Mouse (Mus musculus): ENCODE measurements at regions not wholly inside any gene's neighbourhood (a gene's known extent, or its start where the extent isn't known, plus 50 kb on each side); places are given as distances from the start of the nearest gene placed in this dataset.

DNA sequence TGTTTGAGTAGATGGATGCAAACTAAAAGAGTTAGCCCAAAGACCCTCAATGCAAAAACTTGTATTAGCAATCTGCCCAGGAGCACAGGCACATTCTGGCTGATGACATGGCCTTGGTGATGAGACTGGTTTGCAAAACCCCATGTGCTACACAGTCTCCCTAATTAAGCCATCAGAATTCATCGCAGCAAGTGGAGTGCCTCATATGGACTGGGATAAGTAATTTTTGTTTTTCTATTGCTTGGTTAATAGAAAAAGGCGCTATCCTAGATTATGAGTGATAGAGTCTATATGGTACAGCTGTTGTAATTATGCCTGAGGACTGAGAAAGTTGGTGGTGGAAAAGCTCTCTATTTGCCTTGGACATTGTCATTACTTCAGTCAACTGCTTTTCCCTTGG, 155.2 kb upstream of the Robo1 start:
- intact Hi-C loops (cut with DNase I) = no loop called here
- no peak for DNase-seq

- intact Hi-C loops (cut with DNase I) = no loop called here
- no peak for DNase-seq
These were observed 150.2 kb upstream of the Robo1 start for GRCm38 (mm10) chr16:72157913-72158312.

DNA sequence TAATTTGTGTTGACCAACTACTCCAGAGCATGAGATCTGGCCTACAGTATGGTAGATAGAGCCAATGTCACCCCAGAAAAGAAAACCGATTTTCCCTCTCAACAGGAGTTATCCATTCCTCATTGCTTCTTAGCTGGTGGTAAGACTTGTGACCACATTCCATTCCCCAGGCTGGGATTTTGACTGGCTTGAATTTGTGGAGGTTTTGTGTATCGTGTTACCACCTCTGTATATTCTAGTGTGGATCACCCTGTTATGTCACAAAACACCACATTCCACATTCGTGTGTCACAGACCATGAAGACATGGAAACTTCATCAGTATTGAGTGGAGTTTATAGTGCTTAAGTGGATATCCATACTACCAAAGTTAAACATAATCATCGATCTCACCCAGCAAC, 148.7 kb upstream of the Robo1 start:
- intact Hi-C loops (cut with DNase I) = no loop called here
- no peak for DNase-seq

DNA sequence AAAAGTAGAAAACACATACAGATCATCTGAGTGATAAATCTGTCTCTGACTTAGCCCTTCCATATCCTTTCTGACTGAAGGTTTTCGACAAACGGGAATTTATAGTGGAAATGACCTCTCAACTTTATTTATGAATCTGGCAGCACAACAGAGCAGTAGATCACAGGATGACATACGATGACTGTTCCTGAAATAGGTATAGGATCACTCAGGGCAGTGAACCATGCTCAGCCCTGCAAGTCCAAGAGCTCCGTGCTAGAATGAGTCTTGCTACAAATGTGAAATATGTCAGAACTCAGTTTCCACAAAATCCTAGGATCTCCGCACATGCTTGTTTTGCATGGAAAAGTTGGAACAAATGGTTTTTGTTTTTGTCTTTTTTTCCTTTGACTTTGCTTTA, 132.4 kb upstream of the Robo1 start:
- no peak for DNase-seq
- intact Hi-C loops (cut with DNase I) = no loop called here

DNA sequence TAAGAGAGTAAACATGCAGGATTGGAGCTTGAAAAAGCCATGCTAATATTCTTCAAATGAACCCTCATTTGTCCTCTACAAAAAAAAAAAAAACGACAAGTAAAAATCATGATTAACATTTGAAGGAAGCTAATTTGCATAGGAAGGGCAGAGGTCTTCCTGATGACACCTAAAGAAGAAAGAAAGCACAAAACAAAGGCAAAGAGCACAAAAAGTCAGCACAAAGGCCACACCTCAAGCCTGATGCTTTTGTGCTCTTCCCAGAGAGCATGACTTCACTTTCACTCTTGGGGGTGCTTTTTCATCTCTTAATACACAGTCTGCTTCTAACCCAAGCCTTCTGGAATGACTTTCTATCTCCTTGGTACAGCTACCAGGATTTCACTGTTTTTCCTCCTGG, 113.8 kb upstream of the Robo1 start:
- intact Hi-C loops (cut with DNase I) = no loop called here
- DNase-seq = no peak

- peak in 1 of 2 experiments; percentile 30 for DNase-seq
- intact Hi-C loops (cut with DNase I) = loop anchor here (2.0 to 5.0 kb wide), 2 partner anchors 767 to 969 kb away; no protein-coding TSS in a partner anchor
These were observed 92.6 kb upstream of the Robo1 start for GRCm38 (mm10) chr16:72215360-72216013.

- no peak for DNase-seq
- intact Hi-C loops (cut with DNase I) = loop anchor here (5.0 kb wide), 1 partner anchor 764 kb away; no protein-coding TSS in a partner anchor
These were observed 90.1 kb upstream of the Robo1 start for GRCm38 (mm10) chr16:72218021-72218420.

GRCm38 (mm10) chr16:72221912-72222502, 86.1 kb upstream of the Robo1 start:
- intact Hi-C loops (cut with DNase I) = no loop called here
- no peak for DNase-seq

GRCm38 (mm10) chr16:72223860-72224259, 84.2 kb upstream of the Robo1 start:
- no peak for DNase-seq
- intact Hi-C loops (cut with DNase I) = no loop called here

- no peak for DNase-seq
- intact Hi-C loops (cut with DNase I) = no loop called here
These were observed 82.8 kb upstream of the Robo1 start for GRCm38 (mm10) chr16:72225157-72225880.

GRCm38 (mm10) chr16:72234366-72234765, 73.7 kb upstream of the Robo1 start:
- no peak for DNase-seq
- intact Hi-C loops (cut with DNase I) = no loop called here

DNA sequence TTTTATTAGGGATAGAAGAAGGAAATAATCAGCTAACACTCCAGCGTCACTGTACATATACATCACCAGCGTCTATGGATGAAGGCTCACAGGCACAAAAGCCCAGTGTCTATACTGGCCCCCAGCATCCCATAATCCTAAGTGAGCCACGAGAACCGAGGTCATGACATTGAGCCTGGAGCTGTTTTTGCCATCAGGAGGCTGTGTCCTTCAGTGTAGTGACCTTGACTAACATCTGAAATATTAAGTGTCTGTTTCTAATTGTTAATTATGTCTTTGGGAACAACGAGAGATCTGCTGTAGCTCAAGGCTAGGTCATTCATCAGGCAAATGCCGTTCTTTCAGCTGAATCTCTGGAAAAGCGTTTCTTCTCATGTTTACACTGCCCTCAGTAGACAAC, 68.5 kb upstream of the Robo1 start:
- intact Hi-C loops (cut with DNase I) = no loop called here
- no peak for DNase-seq

DNA sequence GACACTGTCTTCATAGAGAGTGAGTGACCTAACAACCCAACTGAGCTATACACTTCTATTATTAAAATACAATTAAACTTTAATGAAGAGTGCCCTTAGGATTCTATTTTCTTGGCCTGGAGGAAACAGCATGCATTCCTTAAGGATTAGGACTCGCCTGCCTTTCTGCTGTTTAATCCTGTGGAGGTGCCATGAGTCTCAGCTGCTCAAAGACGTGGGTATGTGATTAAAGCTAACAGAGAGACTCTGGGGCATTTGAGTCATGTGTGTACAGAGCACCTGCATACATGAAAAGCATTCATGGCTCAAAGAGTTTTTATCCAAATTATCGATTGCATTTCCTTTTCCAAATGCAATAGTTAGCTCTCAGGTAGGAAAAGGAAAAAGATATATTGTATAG, 51.7 kb upstream of the Robo1 start:
- no peak for DNase-seq
- intact Hi-C loops (cut with DNase I) = no loop called here
